Mouse (Mus musculus): ENCODE data around the gene Jpt1.

GRCm38 (mm10) chr11:115536856-115537568 lies 22.8 kb upstream of the Jpt1 start:
- peak; percentile 30; the same call in 1 of the 2 replicates for TF ChIP-seq CTCF (IDR thresholded peaks at IDR 0.05; ENCODE audit: low read depth)
- no peak for TF ChIP-seq EP300 (optimal IDR thresholded peaks at IDR 0.05)

Measured in stomach, postnatal 0 days (tissue).